Mouse (Mus musculus) CD4-positive, CD25-positive, alpha-beta regulatory T cell, adult 2 months (primary cell): ENCODE data around the gene Mfap4.

Source experiments
- DNase-seq: peaks from one replicate; pipeline ENCODE4 v3.0.0-alpha.2; 2012; ENCODE audit warnings: low read depth, low spot score

Gene Mfap4

GRCm38 (mm10) chr11:61514953-61515352 lies 29.7 kb downstream of the Mfap4 start:
- peak; percentile 45 for DNase-seq

- no peak for DNase-seq
Measured at GRCm38 (mm10) chr11:61517971-61518370, 32.7 kb downstream of the Mfap4 start.

GRCm38 (mm10) chr11:61518871-61519270 lies 33.6 kb downstream of the Mfap4 start:
- no peak for DNase-seq

- no peak for DNase-seq
Measured at GRCm38 (mm10) chr11:61519484-61520107, 34.4 kb downstream of the Mfap4 start.

GRCm38 (mm10) chr11:61526872-61527271 lies 41.6 kb downstream of the Mfap4 start:
- DNase-seq = no peak

GRCm38 (mm10) chr11:61529268-61529713 lies 44.1 kb downstream of the Mfap4 start:
- no peak for DNase-seq

- DNase-seq = no peak
Measured at GRCm38 (mm10) chr11:61532820-61533219, 47.6 kb downstream of the Mfap4 start.

- no peak for DNase-seq
Measured at GRCm38 (mm10) chr11:61533571-61533970, 48.3 kb downstream of the Mfap4 start.

- no peak for DNase-seq
Measured at GRCm38 (mm10) chr11:61535530-61535929, 50.3 kb downstream of the Mfap4 start.

GRCm38 (mm10) chr11:61536952-61537351 lies 51.7 kb downstream of the Mfap4 start:
- no peak for DNase-seq

GRCm38 (mm10) chr11:61537362-61537761 lies 52.1 kb downstream of the Mfap4 start:
- no peak for DNase-seq
